ENCODE assay signal across 11 mouse cellular contexts in the genomic region with DNA sequence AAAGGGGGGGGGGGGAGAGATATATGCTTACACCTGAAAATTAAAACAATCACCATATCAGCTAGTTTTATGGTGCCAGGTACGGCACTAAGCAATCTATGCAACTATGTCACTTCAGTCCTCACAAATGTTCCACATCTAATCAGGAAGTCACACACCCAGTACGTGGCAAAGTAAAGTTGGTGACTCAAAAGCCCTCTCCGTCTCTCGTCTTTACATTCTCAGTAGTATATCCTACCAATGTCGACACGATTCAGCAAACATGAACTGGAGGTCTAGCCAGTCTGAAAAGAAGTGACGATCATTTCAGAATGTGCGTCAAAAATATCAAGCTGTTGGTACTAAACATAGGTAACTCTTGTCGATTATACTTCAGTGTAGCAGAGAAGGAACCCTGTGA. TPM values are rescaled to one million over a fixed set of nuclear protein-coding genes. Genes with fewer than 3 reads are reported as not detected.
A peak's percentile ranks its signal among the peaks of the same experiment; 100 is the strongest.
DNase-seq lines count a peak whose midpoint lies in the region; ATAC-seq and TF ChIP-seq lines count a peak whose summit lies in the region.
"Had no signal": no experiment of that assay in that cellular context is flagged by ENCODE, and none has a peak within 500 bp of the region (broad histone marks: within the 10 kb centered on the region; RNA-seq: fewer than 3 reads in every experiment).

No protein-coding gene starts in this region.

- no peaks in the 10 kb centered on the region for H3K27me3 ChIP-seq in hindbrain, embryonic 10.5 days (ENCODE audit: insufficient read depth, poor library complexity, severe bottlenecking)
- no peaks in the 10 kb centered on the region for H3K27me3 ChIP-seq in hindbrain, embryonic 11.5 days (ENCODE audit: control insufficient read depth, insufficient read depth, low read length)
- H3K27me3 ChIP-seq in neural tube, embryonic 12.5 days (replicated peaks), result no peaks in the 10 kb centered on the region
- H3K27me3 ChIP-seq in liver, embryonic 14.5 days (ENCODE audit: control insufficient read depth, insufficient read depth, low read length), result no peaks in the 10 kb centered on the region

- no peak overlapping the region for H3K27ac ChIP-seq in hindbrain, embryonic 10.5 days
- no peak overlapping the region for H3K27ac ChIP-seq in hindbrain, embryonic 11.5 days (ENCODE audit: low read depth, low read length)
- H3K27ac ChIP-seq in neural tube, embryonic 12.5 days, result no peak overlapping the region
- H3K27ac ChIP-seq in liver, embryonic 14.5 days, result no peak overlapping the region
- H3K27ac ChIP-seq: heart, embryonic 10.5 days had no signal

- H3K4me1 ChIP-seq in hindbrain, embryonic 10.5 days (replicated peaks), result peaks cover 39% of the 10 kb centered on the region
- peaks cover 6% of the 10 kb centered on the region for H3K4me1 ChIP-seq in hindbrain, embryonic 11.5 days (replicated peaks; ENCODE audit: control insufficient read depth, insufficient read depth, low read length)
- peaks cover 19% of the 10 kb centered on the region for H3K4me1 ChIP-seq in neural tube, embryonic 12.5 days
- peaks cover 17 to 24% of the 10 kb centered on the region in 2 experiments for H3K4me1 ChIP-seq in liver, embryonic 14.5 days (replicated peaks; ENCODE audit: control insufficient read depth in 2 of 2, insufficient read depth in 2 of 2, low read length in 1 of 2)

- TF ChIP-seq CTCF in liver, embryonic 14.5 days (IDR thresholded peaks at IDR 0.05; ENCODE audit: low read depth), result no peak

- 90% methylated on average over 9 of the region's 9 CpGs for WGBS in hindbrain, embryonic 10.5 days
- WGBS in hindbrain, embryonic 11.5 days, result 94% methylated on average over 9 of the region's 9 CpGs
- WGBS in neural tube, embryonic 12.5 days, result 88% methylated on average over 9 of the region's 9 CpGs
- 42% methylated on average over 9 of the region's 9 CpGs for WGBS in liver, embryonic 14.5 days (ENCODE audit: insufficient replicate concordance)

- H3K4me3 ChIP-seq in hindbrain, embryonic 10.5 days, result 0 out of 2 replicates have a peak overlapping the region, but pooled peaks have one; percentile 3
- H3K4me3 ChIP-seq in hindbrain, embryonic 11.5 days (ENCODE audit: low read depth, low read length), result no peak overlapping the region
- no peak overlapping the region for H3K4me3 ChIP-seq in neural tube, embryonic 12.5 days
- H3K4me3 ChIP-seq in liver, embryonic 14.5 days (ENCODE audit: insufficient read depth in 1 of 2, low read depth in 2 of 2, low read length in 2 of 2), result peak overlapping the region in 1 of 2 experiments; percentile 90; a peak in 2 of 4 replicates

- peaks cover 13% of the 10 kb centered on the region for H3K36me3 ChIP-seq in hindbrain, embryonic 10.5 days
- H3K36me3 ChIP-seq in hindbrain, embryonic 11.5 days (ENCODE audit: control insufficient read depth, insufficient read depth, low read length), result no peaks in the 10 kb centered on the region
- no peaks in the 10 kb centered on the region for H3K36me3 ChIP-seq in neural tube, embryonic 12.5 days
- no peaks in the 10 kb centered on the region for H3K36me3 ChIP-seq in liver, embryonic 14.5 days (replicated peaks; ENCODE audit: control insufficient read depth, insufficient read depth, low read depth)

- no peak overlapping the region for H3K4me2 ChIP-seq in hindbrain, embryonic 11.5 days (replicated peaks; ENCODE audit: low read depth, low read length)
- H3K4me2 ChIP-seq in neural tube, embryonic 12.5 days (replicated peaks), result peak overlapping the region; percentile 94; the same call in 1 of the 2 replicates
- H3K4me2 ChIP-seq in liver, embryonic 14.5 days (ENCODE audit: low read depth), result peak overlapping the region; percentile 87

- H3K9me3 ChIP-seq in hindbrain, embryonic 10.5 days, result no peaks in the 10 kb centered on the region
- H3K9me3 ChIP-seq in hindbrain, embryonic 11.5 days (ENCODE audit: control insufficient read depth, low read length), result no peaks in the 10 kb centered on the region
- no peaks in the 10 kb centered on the region for H3K9me3 ChIP-seq in neural tube, embryonic 12.5 days
- H3K9me3 ChIP-seq in liver, embryonic 14.5 days (ENCODE audit: control insufficient read depth, low read length), result no peaks in the 10 kb centered on the region
- H3K9me3 ChIP-seq: heart, embryonic 10.5 days had no signal

- TF ChIP-seq EP300 in liver, embryonic 14.5 days (IDR thresholded peaks at IDR 0.05; ENCODE audit: low read depth), result no peak

- no peak overlapping the region for H3K9ac ChIP-seq in hindbrain, embryonic 11.5 days (ENCODE audit: low read depth, low read length)
- no peak overlapping the region for H3K9ac ChIP-seq in neural tube, embryonic 12.5 days
- peak overlapping the region; percentile 6; the same call in 1 of the 2 replicates for H3K9ac ChIP-seq in liver, embryonic 14.5 days (replicated peaks)

- no peak for DNase-seq in hindbrain, embryonic 10.5 days (ENCODE audit: low spot score)
- no peak for DNase-seq in hindbrain, embryonic 11.5 days (ENCODE audit: low spot score)
- no peak for DNase-seq in neural tube, embryonic 10.5 days (ENCODE audit: extremely low spot score, low spot score)
- DNase-seq in liver, embryonic 14.5 days (ENCODE audit: low read depth in 3 of 3, low spot score in 3 of 3), result no peak
- DNase-seq in adrenal gland, postnatal 14 days, result no peak
- DNase-seq in embryo, embryonic 10 days (ENCODE audit: low spot score), result no peak
- DNase-seq: lung, postnatal 14 days; right cerebral cortex, postnatal 25 days had no signal

- ATAC-seq in hindbrain, embryonic 11.5 days (ENCODE audit: low FRiP score), result no peak
- ATAC-seq in neural tube, embryonic 12.5 days (ENCODE audit: low FRiP score, low read depth), result no peak
- no peak for ATAC-seq in liver, embryonic 14.5 days (ENCODE audit: insufficient read depth)
- no peak for ATAC-seq in frontal cortex, adult (ENCODE audit: low TSS enrichment)

RNA-seq across cellular contexts. Expression of a gene that starts 2.0 kb away (rescaled TPM):
- polyA plus RNA-seq in hindbrain, embryonic 10.5 days (2016; fragmentation: Nextera tagmentation; extraction: Ambion mirVana), result 11.0 and 14.5 TPM in 2 replicates
- 13.5 and 16.2 TPM in 2 replicates for polyA plus RNA-seq in hindbrain, embryonic 11.5 days (2014; fragmentation: Nextera tagmentation; extraction: Ambion mirVana)
- 13.3 and 14.0 TPM in 2 replicates for polyA plus RNA-seq in neural tube, embryonic 12.5 days (2016; fragmentation: Nextera tagmentation; extraction: Ambion mirVana)
- 1.8 and 3.0 TPM in 2 replicates for polyA plus RNA-seq in liver, embryonic 14.5 days (2012; rRNA removed)
- 2.8 and 2.9 TPM in 2 replicates for polyA plus RNA-seq in liver, embryonic 14.5 days (2014; fragmentation: Nextera tagmentation; extraction: Ambion mirVana)
- 33.7 and 36.4 TPM in 2 replicates for total RNA-seq in adrenal gland, postnatal 14 days (2021)
